Mouse (Mus musculus): ENCODE measurements around the gene Slc25a4.

DNA sequence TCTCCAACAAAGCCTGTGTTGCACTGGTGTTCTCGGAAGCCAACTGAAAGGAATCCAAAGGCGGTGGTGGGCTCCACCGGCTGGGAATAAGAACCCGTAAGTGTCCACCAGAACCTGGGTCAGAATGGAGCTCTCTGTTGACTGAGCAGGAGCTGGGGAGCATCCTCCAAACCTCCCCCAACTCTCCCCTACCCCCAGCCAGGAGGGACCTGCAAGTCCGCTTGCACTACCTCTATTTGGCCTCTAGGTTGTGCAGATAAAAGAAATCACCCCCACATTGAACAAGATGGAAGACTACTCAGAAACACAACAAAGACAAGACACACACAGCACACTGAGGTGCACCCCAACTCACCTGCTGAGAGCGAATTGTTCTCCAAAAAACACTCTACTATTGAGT lies 8.7 kb downstream of the Slc25a4 start:
- no peak for TF ChIP-seq POLR2A (IDR thresholded peaks at IDR 0.05; ENCODE audit: extremely low read depth, insufficient read depth, low read length)
- peak; percentile 9; the same call in 1 of the 2 replicates for TF ChIP-seq CTCF (IDR thresholded peaks at IDR 0.05; ENCODE audit: extremely low read depth, insufficient read depth, low read length)
